Mouse (Mus musculus) ES-Bruce4 (cell line): ENCODE measurements at regions not wholly inside any gene's neighbourhood (a gene's known extent, or its start where the extent isn't known, plus 50 kb on each side); places are given as distances from the start of the nearest gene placed in this dataset.

Experiments
- CTCF ChIP-seq: IDR thresholded peaks from one replicate; pipeline ENCODE4 v1.8.1; 2011; ENCODE audit warnings: low read depth, low read length
- POLR2A ChIP-seq: IDR thresholded peaks from one replicate; pipeline ENCODE4 v1.8.1; 2011; ENCODE audit warnings: low read length; ENCODE audit not compliant: insufficient read depth

- TF ChIP-seq POLR2A, result no peak
- TF ChIP-seq CTCF, result no peak
These were observed 128.9 kb upstream of the Pik3r1 start for GRCm38 (mm10) chr13:101896946-101897345.
